Mouse (Mus musculus): ENCODE measurements around the gene Son. TPM values are rescaled to one million over a fixed set of nuclear protein-coding genes. Genes with fewer than 3 reads are reported as not detected.

Son gene
- total RNA-seq, 1 experiment: 181 TPM

DNA sequence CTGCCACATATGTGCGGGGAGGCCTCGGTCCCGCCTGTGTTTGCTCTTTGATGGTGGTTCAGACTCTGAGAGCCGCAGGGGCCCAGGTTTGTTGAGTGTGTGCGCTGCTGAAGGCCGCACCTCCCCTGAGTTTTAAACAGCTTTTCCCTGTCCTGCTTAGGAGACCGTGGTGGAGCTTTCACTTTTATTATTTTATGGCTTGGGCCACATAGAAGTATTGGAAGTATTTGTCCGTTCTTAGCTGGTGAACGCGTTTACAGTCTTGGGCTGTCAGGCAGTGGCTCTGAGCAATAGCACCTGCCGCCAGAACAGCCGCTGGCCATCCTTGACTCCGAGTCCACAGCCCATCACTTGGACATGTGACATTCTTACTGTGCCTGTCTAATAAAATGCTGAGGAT lies 54.6 kb downstream of the Son start:
- Histone ChIP-seq H3K9ac (ENCODE audit: insufficient read depth, low read depth, low read length, poor library complexity, severe bottlenecking) (no peak overlapping the region), H3K4me1 (ENCODE audit: control insufficient read depth in 2 of 2, insufficient read depth in 2 of 2, low read length in 2 of 2, poor library complexity in 1 of 2) (peaks cover 0 to 2% of the 10 kb centered on the region in 2 experiments; a peak in 1 of 4 replicates), H3K36me3 (ENCODE audit: control insufficient read depth, insufficient read depth, low read length, poor library complexity, severe bottlenecking) (peaks cover 11% of the 10 kb centered on the region; the same call in 1 of the 2 replicates), H3K27ac (ENCODE audit: insufficient read depth, low read depth, low read length, poor library complexity, severe bottlenecking) (no peak overlapping the region), H3K4me3 (ENCODE audit: insufficient read depth in 1 of 2, low read depth in 1 of 2, low read length in 2 of 2, poor library complexity in 1 of 2, severe bottlenecking in 1 of 2) (no peak overlapping the region), H3K9me3 (ENCODE audit: control insufficient read depth, insufficient read depth, low read depth, low read length) (no peaks in the 10 kb centered on the region)
- in situ Hi-C loops (cut with MboI; ENCODE audit: low sequenced_read_pairs in 2 of 2, unreplicated experiment in 2 of 2): loop anchor here (25.0 kb wide), 1 partner anchor 210 kb away; no protein-coding TSS in a partner anchor
- no peak for TF ChIP-seq ZC3H11A (IDR thresholded peaks at IDR 0.05; ENCODE audit: borderline replicate concordance, low read depth, low read length)
- TF ChIP-seq CHD2 (IDR thresholded peaks at IDR 0.05; ENCODE audit: low read depth, low read length): no peak
- no peak for TF ChIP-seq HCFC1 (IDR thresholded peaks at IDR 0.05; ENCODE audit: borderline replicate concordance, insufficient read depth, low read length)
- TF ChIP-seq MAFK (IDR thresholded peaks at IDR 0.05; ENCODE audit: insufficient read depth, low read depth, low read length): no peak
- no peak for TF ChIP-seq ZNF384 (IDR thresholded peaks at IDR 0.05; ENCODE audit: low read depth, low read length)
- no peak for DNase-seq (ENCODE audit: low read depth, low spot score)

DNA sequence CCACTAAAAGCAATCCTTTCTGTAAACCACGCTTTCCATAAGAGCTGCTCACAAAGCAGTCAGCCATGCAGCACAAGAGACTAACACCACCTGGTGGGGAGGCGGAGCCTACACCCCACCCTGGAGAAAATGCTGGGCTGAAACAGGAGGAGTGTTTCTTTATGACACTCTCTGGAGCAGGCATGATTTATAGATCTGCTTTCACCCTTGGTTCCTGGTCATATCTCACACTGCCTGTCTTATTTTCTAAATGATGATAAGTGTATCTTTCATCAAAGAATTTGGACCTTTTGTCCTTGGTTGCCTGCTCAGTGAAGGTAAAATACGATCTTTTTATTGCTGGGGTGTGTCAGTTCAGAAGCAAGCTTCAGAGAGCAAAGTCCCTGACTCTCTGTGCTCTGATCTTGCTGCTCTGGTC lies 55.5 kb downstream of the Son start:
- no peak for DNase-seq (ENCODE audit: low read depth, low spot score)
- H3K36me3 ChIP-seq (ENCODE audit: control insufficient read depth, insufficient read depth, low read length, poor library complexity, severe bottlenecking): peaks cover 9% of the 10 kb centered on the region; the same call in 1 of the 2 replicates
- TF ChIP-seq ZC3H11A (IDR thresholded peaks at IDR 0.05; ENCODE audit: borderline replicate concordance, low read depth, low read length) (no peak), ZNF384 (IDR thresholded peaks at IDR 0.05; ENCODE audit: low read depth, low read length) (no peak), MAFK (IDR thresholded peaks at IDR 0.05; ENCODE audit: insufficient read depth, low read depth, low read length) (no peak), HCFC1 (IDR thresholded peaks at IDR 0.05; ENCODE audit: borderline replicate concordance, insufficient read depth, low read length) (no peak), CHD2 (IDR thresholded peaks at IDR 0.05; ENCODE audit: low read depth, low read length) (no peak)
- in situ Hi-C loops (cut with MboI; ENCODE audit: low sequenced_read_pairs in 2 of 2, unreplicated experiment in 2 of 2): loop anchor here (25.0 kb wide), 1 partner anchor 210 kb away; no protein-coding TSS in a partner anchor
- H3K9ac ChIP-seq (ENCODE audit: insufficient read depth, low read depth, low read length, poor library complexity, severe bottlenecking): no peak overlapping the region
- no peak overlapping the region for H3K27ac ChIP-seq (ENCODE audit: insufficient read depth, low read depth, low read length, poor library complexity, severe bottlenecking)
- no peak overlapping the region for H3K4me3 ChIP-seq (ENCODE audit: insufficient read depth in 1 of 2, low read depth in 1 of 2, low read length in 2 of 2, poor library complexity in 1 of 2, severe bottlenecking in 1 of 2)
- no peaks in the 10 kb centered on the region for H3K9me3 ChIP-seq (ENCODE audit: control insufficient read depth, insufficient read depth, low read depth, low read length)
- H3K4me1 ChIP-seq (ENCODE audit: control insufficient read depth in 2 of 2, insufficient read depth in 2 of 2, low read length in 2 of 2, poor library complexity in 1 of 2): peaks cover 0 to 2% of the 10 kb centered on the region in 2 experiments; a peak in 1 of 4 replicates

GRCm38 (mm10) chr16:91704603-91705340 lies 57.5 kb downstream of the Son start:
- DNase-seq (ENCODE audit: low read depth, low spot score): no peak
- peaks cover 0 to 2% of the 10 kb centered on the region in 2 experiments; a peak in 1 of 4 replicates for H3K4me1 ChIP-seq (ENCODE audit: control insufficient read depth in 2 of 2, insufficient read depth in 2 of 2, low read length in 2 of 2, poor library complexity in 1 of 2)

GRCm38 (mm10) chr16:91710241-91710640 lies 62.9 kb downstream of the Son start:
- Histone ChIP-seq H3K27ac (ENCODE audit: insufficient read depth, low read depth, low read length, poor library complexity, severe bottlenecking) (no peak overlapping the region), H3K36me3 (ENCODE audit: control insufficient read depth, insufficient read depth, low read length, poor library complexity, severe bottlenecking) (peaks cover 18% of the 10 kb centered on the region), H3K4me3 (ENCODE audit: insufficient read depth in 1 of 2, low read depth in 1 of 2, low read length in 2 of 2, poor library complexity in 1 of 2, severe bottlenecking in 1 of 2) (no peak overlapping the region), H3K9me3 (ENCODE audit: control insufficient read depth, insufficient read depth, low read depth, low read length) (peaks cover 9% of the 10 kb centered on the region), H3K9ac (ENCODE audit: insufficient read depth, low read depth, low read length, poor library complexity, severe bottlenecking) (no peak overlapping the region), H3K4me1 (ENCODE audit: control insufficient read depth in 2 of 2, insufficient read depth in 2 of 2, low read length in 2 of 2, poor library complexity in 1 of 2) (no peaks in the 10 kb centered on the region)
- no peak for TF ChIP-seq MAFK (IDR thresholded peaks at IDR 0.05; ENCODE audit: insufficient read depth, low read depth, low read length)
- no peak for TF ChIP-seq ZC3H11A (IDR thresholded peaks at IDR 0.05; ENCODE audit: borderline replicate concordance, low read depth, low read length)
- no peak for TF ChIP-seq HCFC1 (IDR thresholded peaks at IDR 0.05; ENCODE audit: borderline replicate concordance, insufficient read depth, low read length)
- no peak for TF ChIP-seq CHD2 (IDR thresholded peaks at IDR 0.05; ENCODE audit: low read depth, low read length)
- no peak for TF ChIP-seq ZNF384 (IDR thresholded peaks at IDR 0.05; ENCODE audit: low read depth, low read length)
- no peak for DNase-seq (ENCODE audit: low read depth, low spot score)
- in situ Hi-C loops (cut with MboI; ENCODE audit: low sequenced_read_pairs in 2 of 2, unreplicated experiment in 2 of 2): loop anchor here (25.0 kb wide), 1 partner anchor 202 kb away; no protein-coding TSS in a partner anchor

More at GRCm38 (mm10) chr16:91704603-91705340, 57.5 kb downstream of the Son start:
- no peak overlapping the region for H3K27ac ChIP-seq (ENCODE audit: insufficient read depth, low read depth, low read length, poor library complexity, severe bottlenecking)
- H3K4me3 ChIP-seq (ENCODE audit: insufficient read depth in 1 of 2, low read depth in 1 of 2, low read length in 2 of 2, poor library complexity in 1 of 2, severe bottlenecking in 1 of 2): no peak overlapping the region
- TF ChIP-seq CHD2 (IDR thresholded peaks at IDR 0.05; ENCODE audit: low read depth, low read length) (no peak), MAFK (IDR thresholded peaks at IDR 0.05; ENCODE audit: insufficient read depth, low read depth, low read length) (no peak), ZC3H11A (IDR thresholded peaks at IDR 0.05; ENCODE audit: borderline replicate concordance, low read depth, low read length) (no peak), ZNF384 (IDR thresholded peaks at IDR 0.05; ENCODE audit: low read depth, low read length) (no peak), HCFC1 (IDR thresholded peaks at IDR 0.05; ENCODE audit: borderline replicate concordance, insufficient read depth, low read length) (no peak)
- in situ Hi-C loops (cut with MboI; ENCODE audit: low sequenced_read_pairs in 2 of 2, unreplicated experiment in 2 of 2): loop anchor here (25.0 kb wide), 1 partner anchor 208 kb away; no protein-coding TSS in a partner anchor
- peaks cover 4% of the 10 kb centered on the region; the same call in 1 of the 2 replicates for H3K9me3 ChIP-seq (ENCODE audit: control insufficient read depth, insufficient read depth, low read depth, low read length)
- H3K9ac ChIP-seq (ENCODE audit: insufficient read depth, low read depth, low read length, poor library complexity, severe bottlenecking): no peak overlapping the region
- H3K36me3 ChIP-seq (ENCODE audit: control insufficient read depth, insufficient read depth, low read length, poor library complexity, severe bottlenecking): peaks cover 5% of the 10 kb centered on the region; the same call in 1 of the 2 replicates
